Mouse (Mus musculus) telencephalon, adult 2 months (tissue): ENCODE measurements at regions not wholly inside any gene's neighbourhood (a gene's known extent, or its start where the extent isn't known, plus 50 kb on each side); places are given as distances from the start of the nearest gene placed in this dataset.
A peak's percentile ranks its signal among the peaks of the same experiment; 100 is the strongest.

Source experiments
- DNase-seq: peaks from one replicate; pipeline ENCODE4 v3.0.0-alpha.2; 2011; ENCODE audit warnings: low read depth, low spot score

DNA sequence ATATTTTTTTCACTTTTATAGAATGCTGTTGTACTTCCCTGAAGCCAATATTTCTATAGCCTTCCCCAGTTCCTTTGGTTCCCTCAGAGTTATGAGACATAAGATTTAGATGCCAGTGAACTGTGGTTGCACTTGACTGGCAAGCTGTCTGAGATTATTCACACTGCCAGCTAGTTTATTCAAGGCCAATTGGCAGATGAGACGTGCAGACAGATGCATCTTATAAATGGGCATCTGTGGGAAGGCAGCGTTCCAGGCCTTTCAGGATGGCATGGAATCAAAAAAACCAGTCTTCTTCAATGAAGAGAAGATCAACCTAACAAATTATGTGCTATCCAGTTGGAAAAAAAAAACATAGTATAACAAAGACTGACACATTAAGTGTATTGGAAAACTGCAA, 1225.6 kb upstream of the 1700009N14Rik start:
- peak; percentile 12 for DNase-seq
